Mouse (Mus musculus) C2C12 (cell line): ENCODE measurements at regions not wholly inside any gene's neighbourhood (a gene's known extent, or its start where the extent isn't known, plus 50 kb on each side); places are given as distances from the start of the nearest gene placed in this dataset.

Experiments
- CEBPB ChIP-seq: IDR thresholded peaks from one replicate; pipeline ENCODE4 v1.6.1; 2011; ENCODE audit warnings: low read depth, mild to moderate bottlenecking, control low read depth, moderate library complexity
- CTCF ChIP-seq: IDR thresholded peaks from one replicate; pipeline ENCODE4 v1.5.1; 2011; ENCODE audit not compliant: control insufficient read depth, insufficient read depth, insufficient read length
- MAX ChIP-seq: IDR thresholded peaks from one replicate; pipeline ENCODE4 v1.6.1; 2011; ENCODE audit warnings: mild to moderate bottlenecking, control low read depth
- MYOD1 ChIP-seq: IDR thresholded peaks from one replicate; pipeline ENCODE4 v1.6.1; 2011; ENCODE audit warnings: low read depth; ENCODE audit not compliant: control insufficient read depth, insufficient read length
- MYOG ChIP-seq: IDR thresholded peaks from one replicate; pipeline ENCODE4 v1.6.1; 2011; ENCODE audit not compliant: control insufficient read depth, insufficient read length; ENCODE audit errors: extremely low read depth
- USF1 ChIP-seq: IDR thresholded peaks from one replicate; pipeline ENCODE4 v1.6.1; 2011; ENCODE audit warnings: low read depth, mild to moderate bottlenecking, control low read depth, moderate library complexity

DNA sequence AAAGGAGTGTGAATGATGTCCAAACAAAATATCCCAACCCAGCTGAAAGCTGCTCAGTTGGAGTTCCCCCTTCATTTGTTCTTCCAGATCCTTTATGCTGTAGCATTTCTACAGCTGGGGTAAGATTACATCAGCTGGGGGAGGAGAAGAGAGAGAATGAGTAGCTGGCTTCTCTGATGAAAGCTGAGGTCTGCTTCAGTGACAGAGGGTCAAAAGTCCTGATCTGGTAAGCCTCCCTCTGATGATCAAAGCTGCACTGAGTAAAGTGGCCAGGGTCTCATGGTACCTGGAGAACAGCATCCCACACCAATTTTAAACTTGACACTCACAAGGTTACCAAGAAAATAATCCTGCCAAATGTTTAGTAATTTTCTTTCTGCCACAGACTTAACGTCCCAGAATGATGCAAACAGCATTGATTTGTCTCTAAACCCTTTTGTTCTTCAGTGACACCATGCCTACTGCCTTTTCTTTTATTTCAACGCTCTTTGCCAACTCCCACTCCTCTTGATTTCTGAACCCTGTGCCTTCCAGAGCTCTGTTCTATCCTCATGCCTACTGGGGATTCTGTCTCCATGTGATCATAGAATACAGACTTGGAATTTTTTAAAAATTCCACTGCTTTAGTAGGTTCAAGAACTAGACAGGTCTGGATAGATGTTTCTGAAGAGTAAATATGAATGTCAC is 119.3 kb upstream of the Fshr start:
- TF ChIP-seq CTCF (no peak), MAX (no peak), USF1 (no peak), MYOD1 (no peak), MYOG (no peak), CEBPB (no peak)
